Mouse (Mus musculus): ENCODE measurements around the gene Slc17a4.

DNA sequence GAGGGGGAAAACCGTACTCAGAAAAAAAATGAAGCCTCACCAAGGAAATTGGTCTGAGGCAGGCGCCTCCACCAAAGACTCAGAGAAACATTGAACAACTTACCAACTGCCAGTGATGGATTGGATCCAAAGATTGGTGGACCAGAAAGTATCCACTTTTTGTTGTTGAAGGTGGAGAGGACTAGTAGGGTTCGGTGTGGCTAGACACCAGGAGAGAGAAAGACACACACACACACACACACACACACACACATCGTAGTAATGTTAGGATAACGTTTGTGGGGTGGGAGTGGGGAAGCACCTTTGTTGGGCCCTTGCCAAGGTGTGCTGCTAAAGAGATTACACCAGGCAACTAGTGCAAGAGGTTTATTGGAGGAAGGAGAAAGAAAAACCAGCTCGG, 47.8 kb downstream of the Slc17a4 start:
- no peak for TF ChIP-seq CTCF (IDR thresholded peaks at IDR 0.05; ENCODE audit: extremely low read depth, insufficient read depth, insufficient read length, insufficient replicate concordance)
- TF ChIP-seq POLR2A (IDR thresholded peaks at IDR 0.05; ENCODE audit: low read depth, low read length) = no peak
